Mouse (Mus musculus): ENCODE results near the gene Car6.

Gene Car6

GRCm38 (mm10) chr4:150192199-150192598 is 8.9 kb downstream of the Car6 start:
- DNase-seq (ENCODE audit: extremely low spot score, low read depth, low spot score) = no peak

GRCm38 (mm10) chr4:150188236-150188635 is 12.9 kb downstream of the Car6 start:
- DNase-seq (ENCODE audit: extremely low spot score, low read depth, low spot score) = no peak

GRCm38 (mm10) chr4:150181304-150181703 is 19.8 kb downstream of the Car6 start:
- no peak for DNase-seq (ENCODE audit: extremely low spot score, low read depth, low spot score)

- peak; percentile 47 for DNase-seq (ENCODE audit: extremely low spot score, low read depth, low spot score)
These were observed 23.0 kb downstream of the Car6 start for GRCm38 (mm10) chr4:150178131-150178530.

- DNase-seq (ENCODE audit: extremely low spot score, low read depth, low spot score) = no peak
These were observed 24.0 kb downstream of the Car6 start for GRCm38 (mm10) chr4:150177122-150177521.

GRCm38 (mm10) chr4:150176535-150176934 is 24.6 kb downstream of the Car6 start:
- DNase-seq (ENCODE audit: extremely low spot score, low read depth, low spot score) = peak; percentile 24

GRCm38 (mm10) chr4:150174027-150174426 is 27.1 kb downstream of the Car6 start:
- no peak for DNase-seq (ENCODE audit: extremely low spot score, low read depth, low spot score)

- no peak for DNase-seq (ENCODE audit: extremely low spot score, low read depth, low spot score)
These were observed 27.9 kb downstream of the Car6 start for GRCm38 (mm10) chr4:150173281-150173680.

GRCm38 (mm10) chr4:150172107-150172506 is 29.0 kb downstream of the Car6 start:
- DNase-seq (ENCODE audit: extremely low spot score, low read depth, low spot score) = no peak

- DNase-seq (ENCODE audit: extremely low spot score, low read depth, low spot score) = no peak
These were observed 32.7 kb downstream of the Car6 start for GRCm38 (mm10) chr4:150168406-150168805.

GRCm38 (mm10) chr4:150164875-150165274 is 36.3 kb downstream of the Car6 start:
- DNase-seq (ENCODE audit: extremely low spot score, low read depth, low spot score) = no peak

GRCm38 (mm10) chr4:150162561-150163169 is 38.5 kb downstream of the Car6 start:
- DNase-seq (ENCODE audit: extremely low spot score, low read depth, low spot score) = no peak

GRCm38 (mm10) chr4:150159458-150159857 is 41.7 kb downstream of the Car6 start:
- no peak for DNase-seq (ENCODE audit: extremely low spot score, low read depth, low spot score)

- no peak for DNase-seq (ENCODE audit: extremely low spot score, low read depth, low spot score)
These were observed 43.7 kb downstream of the Car6 start for GRCm38 (mm10) chr4:150157348-150157882.

- no peak for DNase-seq (ENCODE audit: extremely low spot score, low read depth, low spot score)
These were observed 45.4 kb downstream of the Car6 start for GRCm38 (mm10) chr4:150155731-150156130.

GRCm38 (mm10) chr4:150155301-150155700 is 45.8 kb downstream of the Car6 start:
- DNase-seq (ENCODE audit: extremely low spot score, low read depth, low spot score) = no peak

- no peak for DNase-seq (ENCODE audit: extremely low spot score, low read depth, low spot score)
These were observed 48.6 kb downstream of the Car6 start for GRCm38 (mm10) chr4:150152483-150152882.

GRCm38 (mm10) chr4:150151045-150151444 is 50.1 kb downstream of the Car6 start:
- no peak for DNase-seq (ENCODE audit: extremely low spot score, low read depth, low spot score)

- no peak for DNase-seq (ENCODE audit: extremely low spot score, low read depth, low spot score)
These were observed 54.8 kb downstream of the Car6 start for GRCm38 (mm10) chr4:150146286-150146685.

- no peak for DNase-seq (ENCODE audit: extremely low spot score, low read depth, low spot score)
These were observed 56.9 kb downstream of the Car6 start for GRCm38 (mm10) chr4:150144242-150144641.

GRCm38 (mm10) chr4:150140346-150140745 is 60.8 kb downstream of the Car6 start:
- DNase-seq (ENCODE audit: extremely low spot score, low read depth, low spot score) = no peak

- DNase-seq (ENCODE audit: extremely low spot score, low read depth, low spot score) = no peak
These were observed 62.0 kb downstream of the Car6 start for GRCm38 (mm10) chr4:150139090-150139489.

- no peak for DNase-seq (ENCODE audit: extremely low spot score, low read depth, low spot score)
These were observed 63.0 kb downstream of the Car6 start for GRCm38 (mm10) chr4:150138084-150138543.
